Mouse (Mus musculus) urinary bladder, postnatal 4 days (tissue): ENCODE data around the gene Tnfrsf12a.

Experiments
- DNase-seq, 2 experiments: peaks; one replicate each; pipeline ENCODE4 v3.0.0; 2021 to 2022; ENCODE audit warnings: low spot score in 2 of 2

The Tnfrsf12a gene

DNA sequence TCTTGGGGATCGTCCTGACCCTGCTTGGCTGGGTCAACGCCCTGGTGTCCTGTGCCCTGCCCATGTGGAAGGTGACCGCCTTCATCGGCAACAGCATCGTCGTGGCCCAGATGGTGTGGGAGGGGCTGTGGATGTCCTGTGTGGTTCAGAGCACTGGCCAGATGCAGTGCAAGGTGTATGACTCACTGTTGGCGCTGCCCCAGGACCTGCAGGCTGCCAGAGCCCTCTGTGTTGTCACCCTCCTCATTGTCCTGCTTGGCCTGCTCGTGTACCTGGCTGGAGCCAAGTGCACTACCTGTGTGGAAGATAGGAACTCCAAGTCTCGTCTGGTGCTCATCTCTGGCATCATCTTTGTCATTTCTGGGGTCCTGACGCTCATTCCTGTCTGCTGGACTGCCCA is 3.8 kb upstream of the Tnfrsf12a start:
- no peak for DNase-seq

DNA sequence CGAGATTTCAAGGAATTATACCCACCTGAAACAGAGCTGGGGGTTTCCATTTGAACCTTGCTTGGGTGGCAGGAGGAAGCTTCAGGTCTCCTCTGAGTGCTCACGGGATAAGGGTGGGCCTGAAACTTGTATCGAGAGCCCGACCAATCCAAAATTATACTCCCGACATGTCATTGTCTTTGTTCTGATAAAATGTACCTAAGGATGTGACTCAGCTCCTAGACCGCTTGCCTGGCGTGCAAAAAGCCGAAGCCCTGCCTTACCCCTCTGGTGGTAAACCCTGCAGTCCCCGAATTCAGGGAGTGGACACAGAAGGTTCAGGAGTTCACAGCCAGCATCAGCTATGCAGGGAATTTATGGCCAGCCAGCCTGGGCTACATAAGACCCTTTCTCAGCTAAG is 3.1 kb upstream of the Tnfrsf12a start:
- DNase-seq, result no peak

DNA sequence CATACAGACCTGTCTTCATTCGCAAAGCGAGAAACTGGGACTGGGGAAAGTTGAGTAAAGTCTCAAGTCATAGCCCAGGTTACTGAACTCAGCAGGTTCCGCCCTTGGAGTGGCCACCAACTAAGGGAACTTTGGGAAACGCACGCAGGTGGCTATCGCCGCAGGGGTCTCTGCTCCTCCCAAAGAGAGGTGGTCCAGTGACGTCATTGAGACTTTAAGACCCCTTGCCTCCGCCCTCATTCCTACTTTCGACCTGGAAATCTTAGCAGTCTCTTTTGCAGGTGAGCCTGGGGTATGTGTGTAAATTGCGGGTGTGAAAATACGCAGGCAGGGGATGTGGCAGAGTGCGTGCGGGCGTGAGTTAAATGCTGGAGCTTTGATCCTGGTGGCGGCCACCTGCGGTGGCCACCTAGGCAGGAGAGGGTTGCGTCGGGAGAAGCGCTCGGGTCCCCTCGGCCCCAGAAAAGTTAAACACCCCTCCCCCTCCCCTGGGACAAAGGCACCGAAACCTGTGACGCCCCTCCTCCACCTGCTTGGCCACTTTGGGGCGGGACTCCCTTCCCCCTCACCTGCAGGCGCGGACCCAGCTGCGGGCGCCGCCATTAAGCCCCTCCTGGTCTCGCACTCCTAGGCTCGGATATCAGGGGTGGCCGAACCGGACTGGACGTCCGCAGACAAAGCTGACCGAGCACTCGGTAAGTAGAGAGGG is 2.0 kb upstream of the Tnfrsf12a start, which contains the start of gene Cldn6:
Gene Cldn6 (plus strand): TSS at position 123 of the 709 bp plus-strand sequence.
- no peak for DNase-seq

DNA sequence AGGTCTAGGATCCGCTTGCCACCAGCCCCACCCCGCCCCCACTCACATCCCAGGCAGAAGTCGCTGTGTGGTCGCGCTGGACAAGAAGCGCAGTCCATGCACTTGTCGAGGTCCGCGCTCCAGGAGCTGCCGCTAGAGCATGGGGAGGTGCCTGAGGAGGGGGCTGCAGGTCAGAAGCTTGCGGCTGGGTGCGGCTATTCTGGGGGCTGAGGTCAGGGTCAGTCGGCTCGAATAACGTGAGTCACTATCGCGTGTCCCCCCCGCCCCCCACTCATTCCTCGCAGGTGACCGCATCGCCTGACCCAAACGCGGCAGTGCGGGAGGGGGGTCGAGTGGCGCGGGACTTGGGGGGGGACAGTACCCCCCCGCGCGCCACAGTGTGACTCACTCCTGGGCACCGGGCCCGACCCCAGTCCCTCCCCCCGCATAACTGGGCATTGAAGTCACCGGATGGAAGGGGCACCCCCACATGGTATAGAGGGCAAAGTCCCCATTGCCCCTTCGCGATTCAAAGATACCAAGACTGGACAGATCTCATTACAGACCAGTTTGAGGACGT is 716 bp downstream of the Tnfrsf12a start:
- no peak for DNase-seq

DNA sequence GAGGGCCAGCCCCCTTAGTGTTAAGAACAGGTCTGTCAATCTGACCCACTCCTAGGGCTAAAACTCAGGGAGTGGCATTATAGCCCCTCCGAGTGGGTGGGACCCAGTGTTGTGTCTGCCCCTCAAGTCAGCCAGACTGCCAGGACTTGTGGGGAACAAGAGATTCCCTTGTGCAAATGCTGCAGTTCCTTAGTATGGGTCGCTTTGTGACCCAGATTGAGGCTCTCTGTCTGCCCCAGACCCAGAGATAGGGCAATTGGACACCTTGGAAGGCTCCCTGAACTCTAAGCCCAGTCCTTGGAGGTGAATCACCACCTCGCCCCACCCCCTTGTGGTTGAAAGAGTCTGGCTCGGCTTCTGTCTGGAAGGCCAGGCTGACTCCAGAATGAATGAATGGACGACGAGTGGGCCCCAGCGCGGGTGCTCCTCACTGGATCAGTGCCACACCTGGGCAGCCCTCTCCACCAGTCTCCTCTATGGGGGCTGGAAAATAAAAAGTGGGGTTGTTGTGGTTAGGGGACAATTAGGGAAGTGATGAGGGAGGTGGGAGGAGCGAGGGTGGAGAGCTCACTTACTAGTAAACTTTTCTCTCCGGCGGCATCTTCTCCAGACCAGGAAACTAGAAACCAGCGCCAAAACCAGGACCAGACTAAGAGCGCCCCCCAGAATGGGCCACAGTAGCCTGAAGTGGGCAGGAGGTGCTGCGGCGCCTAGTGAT is 1.5 kb downstream of the Tnfrsf12a start:
- DNase-seq, result no peak

DNA sequence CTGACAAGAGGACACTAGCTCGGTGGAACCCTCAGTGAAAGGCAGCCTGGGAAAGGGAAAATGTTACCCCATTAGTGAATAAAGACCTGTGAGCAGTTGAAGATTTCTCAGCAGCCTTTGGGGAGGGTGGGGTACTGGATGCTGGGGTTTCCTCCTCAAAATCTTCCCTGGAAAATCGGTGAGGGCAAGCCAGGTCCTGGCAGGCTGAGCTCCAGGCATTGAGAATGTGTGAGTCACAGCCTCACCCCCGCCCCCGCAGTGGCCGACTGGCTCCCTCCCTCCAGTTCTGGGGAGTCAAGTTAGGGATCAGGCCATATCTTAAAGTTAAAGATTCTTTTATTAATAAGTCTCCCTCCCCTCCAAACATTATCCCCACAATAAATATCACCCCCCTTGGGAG is 2.1 kb downstream of the Tnfrsf12a start:
- DNase-seq, result peak in 1 of 2 experiments; percentile 70

DNA sequence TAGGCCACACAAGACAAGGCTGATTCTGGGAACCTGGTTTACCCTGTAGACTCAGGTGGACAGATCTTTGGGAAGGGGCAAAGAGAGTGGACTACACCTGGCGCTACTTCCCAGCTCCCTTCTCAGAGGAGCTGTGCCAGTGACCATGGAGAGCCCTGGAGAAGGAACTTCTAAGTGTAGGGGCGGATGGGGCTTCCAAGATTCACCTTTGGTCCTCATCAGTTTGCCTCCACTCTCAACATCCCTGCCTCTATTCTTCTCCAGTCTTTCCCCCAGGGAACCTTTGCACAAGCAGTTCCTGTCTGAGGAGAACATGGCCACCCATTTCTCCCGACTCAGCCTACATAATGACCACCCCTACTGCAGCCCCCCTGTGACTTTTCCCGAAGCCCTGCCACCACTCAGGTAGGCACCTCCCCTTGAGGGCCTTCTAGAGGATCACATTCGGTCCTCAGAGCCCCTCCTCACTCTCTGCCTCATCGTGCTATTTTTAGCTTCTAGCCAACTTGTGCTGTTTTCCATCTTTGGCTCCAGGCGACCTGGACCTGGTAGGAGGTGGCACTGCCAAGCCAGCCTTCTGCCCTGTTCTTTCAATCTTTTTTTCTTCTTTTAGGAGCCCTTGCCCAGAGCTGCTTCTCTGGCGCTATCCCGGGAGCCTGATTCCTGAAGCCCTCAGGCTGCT is 2.9 kb downstream of the Tnfrsf12a start:
- DNase-seq, result no peak

DNA sequence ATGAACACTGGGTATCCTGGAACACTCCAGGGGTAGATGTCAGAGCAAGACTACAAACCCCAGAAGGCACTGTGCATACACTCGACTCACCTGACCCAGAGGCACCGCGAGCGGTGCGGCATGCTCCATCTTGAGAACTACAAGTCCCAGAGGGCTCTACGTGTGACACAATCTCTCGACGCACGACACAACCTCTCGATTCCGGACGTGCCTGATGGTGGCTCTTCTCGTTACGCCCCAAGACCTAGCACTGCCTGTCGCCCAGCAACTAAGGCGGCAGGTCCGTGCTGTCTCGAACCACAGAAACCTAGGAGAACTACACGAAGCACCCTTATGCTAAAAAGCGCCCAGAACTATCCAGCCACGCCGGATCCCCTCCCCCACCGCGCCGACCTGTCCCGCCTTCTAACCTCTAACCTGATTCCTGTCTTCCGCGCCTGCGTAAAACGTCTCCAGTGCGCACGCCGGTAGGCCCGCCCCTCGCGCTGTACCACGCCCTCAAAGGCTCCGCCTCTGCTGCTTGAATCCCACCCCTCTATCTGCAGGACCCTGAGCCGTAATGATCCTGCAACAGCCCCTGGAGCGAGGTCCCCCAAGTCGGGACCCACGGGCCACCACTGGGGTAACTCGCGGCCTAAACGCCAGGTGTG is 3.7 kb downstream of the Tnfrsf12a start, which contains the start of the genes Hcfc1r1 and Thoc6:
Gene Hcfc1r1 (plus strand): TSS at position 173 of the 650 bp plus-strand sequence.
Gene Thoc6 (minus strand): TSS at position 459 of the 650 bp plus-strand sequence.
- DNase-seq, result peak; percentile 89 to 90

DNA sequence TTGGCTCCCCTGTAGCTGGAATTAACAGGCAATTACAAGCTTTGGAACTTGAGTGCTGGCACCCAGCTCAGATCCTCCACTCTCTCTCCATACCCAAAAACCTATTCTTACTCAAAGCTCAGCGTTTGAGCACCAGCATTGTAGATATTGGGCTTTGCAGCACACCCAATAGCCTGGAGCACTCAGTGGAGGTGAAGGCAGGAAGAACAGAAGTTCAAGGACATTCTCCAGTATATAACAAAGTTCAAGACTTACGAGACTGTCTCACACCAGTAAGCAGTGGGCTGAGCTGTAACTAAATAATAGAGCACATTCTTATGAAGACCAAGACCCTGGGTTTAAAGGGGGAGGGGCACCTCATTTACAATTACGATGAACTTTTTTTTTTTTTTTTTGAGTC is 4.5 kb downstream of the Tnfrsf12a start:
- DNase-seq, result no peak

DNA sequence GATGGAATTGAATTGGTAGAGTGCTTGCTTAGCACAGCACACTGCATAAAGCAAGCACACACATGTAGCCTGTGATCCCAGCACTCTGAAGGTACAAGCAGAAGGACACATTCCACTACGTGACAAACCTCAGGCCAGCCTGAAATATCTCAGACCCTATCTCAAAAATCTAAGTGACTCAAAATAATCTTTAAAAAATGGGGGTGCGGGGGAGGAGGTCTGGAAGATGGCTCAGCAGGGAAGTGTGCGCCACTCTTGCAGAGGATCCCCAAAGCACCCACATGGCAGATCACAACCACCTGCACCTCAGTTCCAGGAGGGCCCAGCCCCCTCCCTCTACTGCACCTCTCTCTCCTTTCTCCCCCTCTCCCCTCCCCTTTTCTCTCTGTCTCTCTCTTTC is 5.7 kb downstream of the Tnfrsf12a start:
- no peak for DNase-seq

DNA sequence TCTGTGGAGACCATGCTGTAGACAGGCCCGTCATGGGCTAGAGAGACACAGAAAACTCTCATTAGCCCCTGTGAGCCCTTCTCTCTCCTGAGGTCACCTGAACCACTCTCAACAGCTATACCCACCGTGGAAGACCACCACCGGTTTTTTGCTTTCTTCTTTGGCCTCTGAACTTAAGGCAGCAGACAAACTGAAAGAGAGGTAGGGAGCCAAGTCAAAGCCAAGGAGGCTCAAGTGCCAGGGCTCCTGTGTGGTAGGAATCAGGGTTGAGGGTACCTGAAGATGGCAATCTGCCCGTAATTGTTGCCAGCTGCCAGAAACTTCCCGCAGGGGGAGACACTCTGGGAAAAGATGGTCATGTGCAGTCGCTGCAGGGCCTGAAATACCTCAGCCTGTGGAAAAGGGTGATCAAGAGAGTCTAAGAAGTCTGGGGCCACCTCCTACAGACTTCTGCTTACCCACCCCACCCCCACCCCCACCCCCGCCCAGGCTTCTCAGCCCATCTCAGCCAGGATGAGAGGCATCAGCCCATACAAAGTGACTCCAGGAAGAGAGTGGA is 6.7 kb downstream of the Tnfrsf12a start:
- DNase-seq, result no peak

DNA sequence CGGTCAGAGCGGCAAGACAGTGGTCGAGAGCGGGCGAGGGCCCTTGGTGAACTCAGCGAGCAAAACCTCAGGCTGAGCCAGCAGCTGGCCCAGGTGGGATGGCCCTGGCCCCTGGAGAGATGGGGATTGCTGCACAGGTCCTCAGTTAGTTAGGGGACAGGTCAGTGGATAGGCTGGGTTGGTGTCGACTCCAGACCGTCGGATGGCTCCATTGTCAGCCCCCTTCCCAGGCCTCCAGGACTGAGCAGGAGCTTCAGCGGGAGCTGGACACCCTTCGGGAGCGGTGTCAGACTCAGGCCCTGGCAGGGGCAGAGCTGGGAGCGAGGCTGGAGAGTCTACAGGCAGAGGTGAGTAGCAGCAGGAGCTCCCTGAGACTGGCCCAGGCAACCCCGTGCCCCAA is 11.8 kb downstream of the Tnfrsf12a start:
- DNase-seq, result no peak

DNA sequence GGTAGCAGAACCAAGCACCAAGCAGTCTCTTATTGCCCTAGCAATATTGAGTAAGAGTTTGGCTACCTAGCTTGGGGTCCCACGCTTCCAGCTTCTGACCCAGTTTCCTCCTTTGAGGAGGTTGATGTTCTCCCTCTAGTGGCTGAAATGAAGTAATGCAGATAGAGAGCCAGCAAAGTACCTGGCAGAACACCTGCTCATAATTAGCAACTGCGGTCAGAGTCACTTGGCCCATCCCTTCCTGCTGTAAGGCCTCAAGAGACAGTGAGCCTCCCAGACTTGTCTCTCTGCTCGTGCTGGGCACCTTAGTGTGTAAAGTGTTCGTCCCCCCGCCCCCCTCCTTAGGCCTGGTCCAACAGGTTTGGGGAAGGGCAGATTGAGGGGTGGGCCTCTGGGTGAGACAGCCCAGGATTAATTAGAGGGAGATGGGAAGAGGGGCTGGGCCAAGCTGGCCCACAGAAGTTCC is 12.7 kb downstream of the Tnfrsf12a start:
- DNase-seq, result no peak

DNA sequence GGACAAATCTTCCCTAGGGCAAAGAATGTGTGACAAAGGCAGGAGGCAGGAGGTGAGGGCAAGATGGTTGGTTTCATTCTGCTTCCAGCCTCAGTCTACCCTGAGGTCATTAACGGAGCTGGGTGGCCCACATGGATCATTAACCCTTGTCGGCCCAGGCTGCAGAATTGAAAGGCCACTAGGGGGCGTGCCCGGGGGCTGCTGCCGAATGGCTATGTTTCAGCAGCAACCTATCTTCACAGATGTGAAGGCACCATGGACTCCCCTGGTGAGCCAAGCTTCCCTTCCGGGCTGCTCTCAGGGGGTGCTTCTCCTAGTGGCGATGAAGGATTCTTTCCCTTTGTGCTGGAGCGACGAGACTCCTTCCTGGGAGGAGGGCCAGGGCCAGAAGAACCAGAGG is 15.7 kb downstream of the Tnfrsf12a start:
- DNase-seq, result no peak

DNA sequence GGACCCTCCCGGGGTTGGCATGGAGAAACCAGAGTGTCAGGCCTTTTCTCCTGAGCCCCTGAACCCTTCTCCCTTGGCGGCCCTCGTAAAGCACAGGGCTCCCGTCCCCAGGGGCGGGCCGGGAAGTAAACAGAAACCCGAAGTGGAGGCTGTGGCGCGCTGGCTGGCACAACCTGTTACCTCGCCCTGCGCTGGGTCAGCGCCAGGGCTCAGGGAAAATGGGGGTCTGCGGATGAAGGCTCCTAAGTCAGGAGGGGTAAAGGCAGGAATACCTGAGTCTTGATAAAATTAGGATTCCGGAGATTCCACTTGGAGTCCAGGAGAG is 16.4 kb downstream of the Tnfrsf12a start:
- DNase-seq, result no peak

DNA sequence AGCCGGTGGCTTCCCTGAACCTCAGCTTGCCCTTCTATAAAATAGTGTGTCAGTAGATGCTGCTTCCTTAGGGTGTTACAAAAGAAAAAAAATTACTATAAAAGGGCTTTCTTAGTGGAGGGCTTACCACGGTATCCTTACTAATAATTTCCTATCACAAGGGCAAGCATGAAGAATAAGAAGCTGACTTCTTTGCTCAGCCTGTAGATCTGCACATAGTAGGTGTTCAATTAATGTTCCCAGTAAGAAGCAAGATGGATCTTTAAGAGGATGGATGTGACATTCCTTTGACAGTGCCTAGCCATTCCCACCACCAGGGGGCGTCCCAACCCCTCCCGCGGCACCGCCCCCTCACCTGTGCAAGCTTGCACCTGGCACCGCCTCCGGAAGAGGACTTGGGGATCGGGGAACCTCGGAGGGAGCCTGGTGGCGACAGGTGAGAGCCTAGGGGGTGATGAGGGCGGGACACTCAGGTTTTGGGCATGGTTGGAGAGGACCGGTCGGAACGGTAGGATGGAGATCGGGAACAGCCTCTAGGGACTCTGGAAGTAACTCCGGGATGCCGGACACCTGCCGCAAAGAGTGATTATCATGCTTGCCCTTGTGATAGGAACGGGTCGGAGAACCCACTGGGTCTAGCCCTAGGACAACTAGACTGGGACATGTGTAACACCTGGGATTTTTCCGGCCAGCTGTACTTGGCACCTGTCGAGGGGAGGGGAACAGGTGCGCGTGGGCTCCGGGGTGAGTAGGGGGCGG is 17.0 kb downstream of the Tnfrsf12a start, which contains the start of gene Bicdl2:
Gene Bicdl2 (plus strand): TSS at position 390 of the 759 bp plus-strand sequence.
- DNase-seq, result no peak

DNA sequence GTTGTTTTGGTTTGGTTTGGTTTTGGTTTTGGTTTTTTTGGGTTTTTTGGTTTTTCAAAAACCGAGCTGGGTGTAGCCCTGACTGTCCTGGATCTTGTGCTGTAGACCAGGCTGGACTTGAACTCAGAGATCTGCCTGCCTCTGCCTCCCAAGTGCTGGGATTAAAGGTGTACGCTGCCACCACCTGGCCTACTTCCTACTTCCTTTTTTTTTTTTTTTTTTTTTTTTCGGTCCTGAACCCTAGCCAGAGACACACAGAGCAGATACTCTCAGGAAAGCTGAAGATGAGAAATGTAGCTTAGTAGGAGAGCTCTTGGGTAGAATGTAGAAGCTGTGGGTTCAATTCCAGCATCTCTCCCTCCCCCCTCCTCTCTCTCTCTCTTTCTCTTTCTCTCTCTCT is 18.8 kb downstream of the Tnfrsf12a start:
- DNase-seq, result no peak

DNA sequence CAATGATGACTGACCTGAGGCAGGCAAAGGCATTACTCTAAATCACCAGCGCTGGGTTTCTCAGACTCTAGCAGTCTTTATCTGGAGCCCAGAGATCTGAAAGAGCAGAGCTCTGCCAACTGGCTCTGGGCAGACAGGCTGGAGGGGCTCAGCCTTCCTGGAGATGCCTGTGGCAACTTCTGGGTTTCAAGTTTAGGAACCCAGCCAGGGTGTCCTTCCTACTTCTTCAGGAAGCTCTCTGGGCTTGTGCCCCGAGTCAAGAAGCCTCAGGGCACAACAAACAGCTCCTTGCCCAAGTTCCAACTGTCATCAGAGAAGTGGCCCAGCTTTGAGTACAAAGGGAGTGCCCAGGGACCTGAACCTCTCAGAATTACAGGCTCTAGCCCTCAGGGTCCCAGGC is 22.9 kb downstream of the Tnfrsf12a start:
- no peak for DNase-seq

DNA sequence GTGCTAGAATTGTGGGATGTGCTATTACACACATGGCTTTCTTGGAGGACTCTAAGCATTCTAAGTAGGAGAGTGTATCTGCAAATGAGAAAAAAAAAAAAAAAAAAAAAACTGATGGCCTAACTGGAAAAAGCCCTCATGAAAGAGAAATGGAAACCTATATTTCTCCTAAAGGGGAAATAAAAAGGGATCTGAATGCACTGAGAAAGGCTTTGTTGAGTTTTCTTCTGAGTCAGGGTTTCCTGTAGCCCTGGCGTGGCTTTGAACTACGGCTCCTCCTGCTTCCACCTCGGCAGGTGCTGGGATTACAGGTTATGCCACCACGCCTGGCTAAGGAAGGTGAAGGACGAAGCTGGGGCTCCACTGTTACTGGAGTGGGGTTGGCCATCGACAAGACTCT is 23.3 kb downstream of the Tnfrsf12a start:
- no peak for DNase-seq

DNA sequence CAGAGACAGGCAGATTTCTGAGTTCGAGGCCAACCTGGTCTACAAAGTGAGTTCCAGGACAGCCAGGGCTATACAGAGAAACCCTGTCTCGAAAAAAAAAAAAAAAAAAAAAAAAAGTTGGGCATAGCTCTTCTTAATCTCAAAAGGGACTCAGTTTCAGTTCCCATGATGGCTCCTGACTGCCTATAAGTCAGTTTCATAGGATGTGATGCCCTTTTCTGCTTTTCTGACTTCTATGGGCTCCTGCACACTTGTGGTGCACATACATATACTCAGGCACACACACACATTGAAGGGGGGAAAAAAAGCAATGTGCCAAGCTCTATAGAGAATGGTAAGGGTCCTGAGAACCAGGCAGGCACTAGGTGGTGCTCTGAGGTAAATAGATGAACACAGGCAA is 23.9 kb downstream of the Tnfrsf12a start:
- DNase-seq, result no peak

DNA sequence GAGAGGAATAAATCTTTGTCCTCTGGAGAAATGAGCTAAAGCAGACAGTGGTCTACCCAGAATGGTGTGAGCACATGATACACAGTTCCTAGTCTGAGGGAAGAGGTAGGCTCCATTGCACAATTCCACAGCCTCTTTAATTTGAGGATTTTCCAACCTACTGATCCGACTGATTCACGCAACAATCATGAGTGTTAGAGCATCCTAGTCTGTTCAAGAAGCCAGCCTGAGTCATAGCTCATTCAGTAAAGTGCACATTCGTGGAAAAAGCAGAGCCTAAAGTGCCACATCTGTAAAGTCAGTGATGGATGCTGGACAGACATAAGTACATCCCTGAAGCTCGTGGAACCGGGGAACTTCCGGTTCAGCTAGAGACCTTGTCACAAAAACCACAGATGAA is 25.9 kb downstream of the Tnfrsf12a start:
- no peak for DNase-seq
